ENCODE assay signal across 15 mouse cellular contexts in genomic region chr8:28117997-28118778, GRCm38 (mm10).
DNase-seq lines count a peak whose midpoint lies in the region; ATAC-seq lines count a peak whose summit lies in the region.
"Had no signal": no experiment of that assay in that cellular context is flagged by ENCODE, and none has a peak within 500 bp of the region (broad histone marks: within the 10 kb centered on the region; RNA-seq: fewer than 3 reads in every experiment).

No protein-coding gene starts in this region.

- peaks cover 7% of the 10 kb centered on the region; the same call in 1 of the 2 replicates for H3K4me1 ChIP-seq in hindbrain, embryonic 14.5 days (replicated peaks; ENCODE audit: control insufficient read depth, insufficient read depth, low read length)
- H3K4me1 ChIP-seq in midbrain, embryonic 16.5 days (ENCODE audit: control insufficient read depth, insufficient read depth, low read length) = peaks cover 5% of the 10 kb centered on the region
- H3K4me1 ChIP-seq in limb, embryonic 10.5 days = no peaks in the 10 kb centered on the region
- H3K4me1 ChIP-seq: heart, embryonic 10.5 days; limb, embryonic 13.5 days had no signal

- H3K9me3 ChIP-seq in hindbrain, embryonic 14.5 days (ENCODE audit: control insufficient read depth, low read length) = no peaks in the 10 kb centered on the region
- no peaks in the 10 kb centered on the region for H3K9me3 ChIP-seq in midbrain, embryonic 16.5 days (replicated peaks; ENCODE audit: control insufficient read depth, low read length, poor library complexity, severe bottlenecking)
- H3K9me3 ChIP-seq in limb, embryonic 10.5 days (replicated peaks) = no peaks in the 10 kb centered on the region
- H3K9me3 ChIP-seq: heart, embryonic 10.5 days; limb, embryonic 13.5 days had no signal

- DNase-seq in layer of hippocampus, adult 11-12 months (ENCODE audit: low spot score) = peak; percentile 28
- DNase-seq in layer of hippocampus, postnatal 14 days (ENCODE audit: low spot score in 2 of 2) = no peak
- peak; percentile 4 for DNase-seq in right cerebral cortex, adult 18-20 months
- no peak for DNase-seq in right cerebral cortex, postnatal 10 days (ENCODE audit: low spot score in 2 of 2)
- DNase-seq in hindbrain, embryonic 14.5 days (ENCODE audit: low spot score) = peak; percentile 45
- no peak for DNase-seq in limb, embryonic 10.5 days (ENCODE audit: low spot score)
- DNase-seq: adrenal gland, adult 2 months; heart, postnatal 4 days; lung, embryonic 14.5 days; thymus, adult 2 months had no signal

- no peak overlapping the region for H3K4me3 ChIP-seq in hindbrain, embryonic 14.5 days (replicated peaks; ENCODE audit: low read length)
- H3K4me3 ChIP-seq in midbrain, embryonic 16.5 days (ENCODE audit: low read depth, low read length) = no peak overlapping the region
- no peak overlapping the region for H3K4me3 ChIP-seq in limb, embryonic 10.5 days
- H3K4me3 ChIP-seq: heart, embryonic 10.5 days; limb, embryonic 13.5 days had no signal

- 27% methylated on average over 7 of the region's 7 CpGs for WGBS in hindbrain, embryonic 14.5 days
- WGBS in midbrain, embryonic 16.5 days = 38% methylated on average over 7 of the region's 7 CpGs
- 89% methylated on average over 7 of the region's 7 CpGs for WGBS in limb, embryonic 10.5 days

- ATAC-seq in hindbrain, embryonic 14.5 days (ENCODE audit: low FRiP score) = no peak
- ATAC-seq in midbrain, embryonic 16.5 days = 0 out of 2 replicates have a peak, but pooled peaks have one; percentile 14
- ATAC-seq in erythroblast, adult 5-6 weeks (replicated peaks; ENCODE audit: low FRiP score, poor library complexity, severe bottlenecking) = no peak

- no peak overlapping the region for H3K9ac ChIP-seq in hindbrain, embryonic 14.5 days
- no peak overlapping the region for H3K9ac ChIP-seq in midbrain, embryonic 16.5 days (ENCODE audit: low read depth, low read length)
- H3K9ac ChIP-seq: limb, embryonic 13.5 days; lung, embryonic 14.5 days had no signal

- peak overlapping the region; percentile 49; the same call in 1 of the 2 replicates for H3K27ac ChIP-seq in hindbrain, embryonic 14.5 days
- H3K27ac ChIP-seq in midbrain, embryonic 16.5 days (ENCODE audit: low read length) = no peak overlapping the region
- H3K27ac ChIP-seq in limb, embryonic 10.5 days = no peak overlapping the region
- H3K27ac ChIP-seq: heart, embryonic 10.5 days; limb, embryonic 13.5 days had no signal

- no peaks in the 10 kb centered on the region for H3K36me3 ChIP-seq in hindbrain, embryonic 14.5 days (replicated peaks; ENCODE audit: control insufficient read depth, insufficient read depth)
- H3K36me3 ChIP-seq in midbrain, embryonic 16.5 days (ENCODE audit: control insufficient read depth, insufficient read depth, low read length) = no peaks in the 10 kb centered on the region
- no peaks in the 10 kb centered on the region for H3K36me3 ChIP-seq in limb, embryonic 10.5 days
- H3K36me3 ChIP-seq: heart, embryonic 10.5 days; limb, embryonic 13.5 days had no signal

- no peaks in the 10 kb centered on the region for H3K27me3 ChIP-seq in hindbrain, embryonic 14.5 days (ENCODE audit: control insufficient read depth, insufficient read depth, low read length)
- no peaks in the 10 kb centered on the region for H3K27me3 ChIP-seq in midbrain, embryonic 16.5 days (ENCODE audit: control insufficient read depth, insufficient read depth, low read depth, low read length)
- H3K27me3 ChIP-seq in limb, embryonic 10.5 days (ENCODE audit: low read depth, poor library complexity, severe bottlenecking) = no peaks in the 10 kb centered on the region
- H3K27me3 ChIP-seq: CH12.LX; limb, embryonic 13.5 days had no signal

- H3K4me2 ChIP-seq in hindbrain, embryonic 14.5 days (replicated peaks) = peak overlapping the region; percentile 4; the same call in 1 of the 2 replicates
- no peak overlapping the region; the same call in 1 of the 2 replicates for H3K4me2 ChIP-seq in midbrain, embryonic 16.5 days (ENCODE audit: low read length)
- H3K4me2 ChIP-seq: limb, embryonic 13.5 days; lung, embryonic 14.5 days had no signal

Comparison
In these comparisons a context has a peak if more than half of its experiments do, and no peak if none do; other contexts are left out.
1. DNase-seq: peak in layer of hippocampus, adult 11-12 months (single experiment), right cerebral cortex, adult 18-20 months (single experiment) and hindbrain, embryonic 14.5 days (single experiment); none in layer of hippocampus, postnatal 14 days (0 of 2), right cerebral cortex, postnatal 10 days (0 of 2) and limb, embryonic 10.5 days (single experiment).